Mouse (Mus musculus): ENCODE results near the gene Fsd1l. TPM values are rescaled to one million over a fixed set of nuclear protein-coding genes. Genes with fewer than 3 reads are reported as not detected.
A peak's percentile ranks its signal among the peaks of the same experiment; 100 is the strongest.
"Not testable (repeated sequence)": the region's sequence is repeated elsewhere in the genome, so short reads cannot be mapped to it uniquely, and the experiment has no call there.

Fsd1l gene
- total RNA-seq, 1 experiment from 2014 or later = 0.23 TPM

DNA sequence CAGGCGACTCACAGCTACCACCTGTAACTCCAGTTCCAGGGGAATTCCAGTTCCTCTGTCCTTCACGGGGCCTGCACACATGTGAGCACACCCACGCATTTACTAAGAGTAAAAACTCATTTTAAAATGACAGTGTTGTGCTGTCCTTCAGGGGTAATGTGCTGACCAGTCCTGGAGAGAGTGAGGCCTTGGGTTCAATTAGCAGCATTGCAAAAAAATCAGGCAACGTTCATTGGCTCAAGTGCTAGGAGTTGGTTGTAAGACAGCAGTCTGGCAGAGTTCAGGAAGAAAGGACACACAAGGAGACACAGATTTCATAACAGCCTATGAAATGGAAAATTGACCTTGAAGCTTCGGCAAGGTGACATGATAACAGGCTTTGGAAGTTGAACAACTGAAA is 87.0 kb downstream of the Fsd1l start:
- ATAC-seq (ENCODE audit: extremely low read depth, insufficient number of reproducible peaks, low FRiP score, poor library complexity, severe bottlenecking) = no peak

DNA sequence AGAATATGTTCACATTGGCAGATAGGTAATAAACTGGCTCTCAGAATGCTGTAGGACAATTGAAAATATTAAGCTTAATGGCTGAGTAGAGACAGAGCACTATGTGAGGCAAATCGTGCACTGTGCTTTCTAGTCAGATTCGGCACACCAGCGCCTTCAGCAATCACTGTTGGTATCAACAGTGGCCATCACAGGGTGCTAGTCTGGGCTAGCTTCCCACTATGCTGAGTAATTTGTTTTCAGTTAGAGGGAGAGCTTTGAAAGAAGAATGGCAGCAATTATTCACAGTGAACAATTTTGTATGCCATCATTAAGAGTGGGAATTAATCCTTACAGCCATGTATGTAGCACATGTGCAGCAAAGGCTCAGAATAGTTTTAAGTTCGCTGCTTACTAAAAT is 91.2 kb downstream of the Fsd1l start:
- ATAC-seq (ENCODE audit: extremely low read depth, insufficient number of reproducible peaks, low FRiP score, poor library complexity, severe bottlenecking) = no peak

DNA sequence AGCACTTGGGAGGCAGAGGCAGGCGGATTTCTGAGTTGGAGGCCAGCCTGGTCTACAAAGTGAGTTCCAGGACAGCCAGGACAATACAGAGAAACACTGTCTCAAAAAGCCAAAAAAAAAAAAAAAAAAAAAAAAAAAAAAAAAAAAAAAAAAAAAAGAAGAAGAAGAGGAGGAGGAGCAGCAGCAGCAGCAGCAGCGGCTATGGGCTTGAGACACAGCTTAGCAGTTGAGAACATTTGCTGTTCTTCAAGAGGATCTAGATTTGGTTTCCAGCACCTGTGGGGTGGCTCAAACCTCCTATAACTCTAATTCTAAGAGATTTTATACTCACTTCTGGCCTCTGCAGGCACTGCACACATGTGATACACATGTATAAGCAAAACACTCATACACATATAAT is 94.8 kb downstream of the Fsd1l start:
- not testable (repeated sequence) for ATAC-seq (ENCODE audit: extremely low read depth, insufficient number of reproducible peaks, low FRiP score, poor library complexity, severe bottlenecking)

DNA sequence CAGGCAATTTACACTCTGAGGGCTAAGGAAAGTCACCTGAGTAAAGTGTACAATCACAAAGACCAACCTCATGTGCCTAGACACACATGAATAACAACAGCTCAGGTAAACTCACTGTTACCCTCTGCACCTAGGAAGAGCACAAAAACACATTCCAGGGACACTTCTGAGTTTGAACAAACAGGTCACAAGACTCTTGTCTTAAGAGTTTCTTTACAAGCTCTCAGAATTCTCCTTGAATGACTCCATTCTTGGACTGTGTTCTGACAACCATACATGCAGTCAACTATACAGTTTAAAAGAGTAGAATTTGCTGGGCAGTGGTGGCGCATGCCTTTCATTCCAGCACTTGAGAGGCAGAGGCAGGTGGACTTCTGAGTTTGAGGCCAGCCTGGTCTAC is 96.8 kb downstream of the Fsd1l start:
- ATAC-seq (ENCODE audit: extremely low read depth, insufficient number of reproducible peaks, low FRiP score, poor library complexity, severe bottlenecking) = no peak

DNA sequence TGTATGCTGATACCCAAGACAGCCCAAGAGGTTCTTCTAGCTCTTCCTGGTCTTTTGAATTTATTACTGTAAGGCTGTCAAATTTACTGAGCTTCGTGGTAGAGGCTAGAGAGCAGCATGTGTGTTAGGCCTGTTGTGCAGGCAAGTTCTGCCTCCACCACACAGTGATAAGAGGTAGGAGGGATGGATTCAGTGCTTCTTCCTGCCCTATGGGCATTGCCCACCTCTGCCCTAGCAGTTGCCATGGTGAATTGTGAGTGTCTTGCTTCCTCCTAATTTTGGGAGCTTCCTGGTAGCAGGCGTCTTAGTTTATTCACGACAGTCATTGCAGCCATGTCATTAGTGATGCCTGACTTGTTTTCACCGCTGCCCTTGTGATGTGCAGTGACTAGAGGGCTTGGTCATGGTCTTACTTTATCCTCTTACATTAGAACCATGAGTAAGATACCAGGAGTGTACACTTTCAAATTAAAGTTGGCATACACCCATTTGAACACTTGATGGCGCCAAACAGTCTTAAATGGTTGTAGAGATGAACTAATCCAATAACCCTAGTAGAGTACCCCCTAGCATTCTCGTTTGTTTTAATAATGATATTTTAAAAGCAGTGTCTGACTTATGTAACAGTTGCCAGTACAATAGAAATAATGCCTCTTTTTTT is 107.8 kb downstream of the Fsd1l start:
- ATAC-seq (ENCODE audit: extremely low read depth, insufficient number of reproducible peaks, low FRiP score, poor library complexity, severe bottlenecking) = peak; percentile 70; the same call in 1 of the 2 replicates

DNA sequence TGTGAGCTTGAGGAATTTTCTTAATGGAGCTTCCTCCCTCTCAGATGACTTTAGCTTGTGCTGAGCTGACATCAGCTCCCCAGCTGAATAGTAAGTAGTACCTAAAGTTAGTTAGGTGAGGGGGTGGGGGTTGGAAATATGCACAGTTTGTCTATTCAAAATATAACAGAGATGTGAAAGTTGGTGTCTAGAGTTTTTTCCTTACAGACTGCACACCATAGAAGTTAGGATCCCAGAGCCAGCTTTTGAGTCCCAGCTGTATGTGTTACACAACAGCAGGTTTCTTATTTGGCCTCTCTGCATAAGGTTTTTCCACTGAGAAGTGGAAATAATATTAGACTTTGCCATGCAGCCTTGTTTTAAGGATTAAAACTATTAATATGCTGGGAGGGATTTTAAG is 118.6 kb downstream of the Fsd1l start:
- ATAC-seq (ENCODE audit: extremely low read depth, insufficient number of reproducible peaks, low FRiP score, poor library complexity, severe bottlenecking) = no peak

DNA sequence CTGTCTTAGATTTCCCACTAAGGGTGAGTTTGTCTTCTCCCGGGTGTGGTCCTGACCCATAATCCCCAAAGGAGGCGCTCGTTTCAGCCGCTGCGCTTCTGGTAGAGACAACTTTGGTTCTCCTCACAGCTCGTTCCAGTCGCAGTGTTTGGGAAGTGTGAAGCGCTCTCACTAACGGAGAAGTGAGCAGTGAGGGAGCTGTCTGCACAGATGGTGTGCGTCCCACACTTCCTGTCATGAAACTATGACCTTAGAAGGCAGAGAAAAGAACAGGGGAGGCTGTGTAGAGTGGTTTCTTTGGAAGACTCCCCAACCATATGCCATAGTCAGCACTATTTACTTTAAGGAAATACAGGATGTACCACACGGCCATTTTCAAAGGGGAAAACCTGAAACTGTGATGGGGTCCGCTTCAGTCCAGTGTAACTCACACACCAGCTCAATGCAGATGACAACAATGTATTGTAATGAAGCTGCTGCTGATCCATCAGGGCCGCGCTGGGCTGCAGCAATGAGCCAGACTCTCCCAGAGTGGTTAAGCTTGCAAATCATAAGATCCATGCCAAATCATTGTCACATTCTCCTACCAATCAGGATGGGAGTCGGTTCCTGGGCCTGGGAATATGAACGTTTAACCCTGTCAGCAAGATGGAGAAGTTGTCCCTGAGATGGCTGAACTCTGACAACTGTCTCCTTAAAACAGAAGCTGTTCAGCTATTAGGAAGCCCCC is 119.3 kb downstream of the Fsd1l start:
- ATAC-seq (ENCODE audit: extremely low read depth, insufficient number of reproducible peaks, low FRiP score, poor library complexity, severe bottlenecking) = no peak

Other genes with a start within 250 kb of the Fsd1l start
- gene Slc44a1, start 191.1 kb upstream of the Fsd1l start, total RNA-seq (2017) = 53.7 and 63.9 TPM in 2 replicates
- 2.2 and 3.1 TPM in 2 replicates for gene Fktn, start 82.5 kb downstream of the Fsd1l start, total RNA-seq (2017)
- gene Tal2, start 148.2 kb downstream of the Fsd1l start, total RNA-seq (2017) = 0.12 and 0.23 TPM in 2 replicates
- gene Tmem38b, start 194.6 kb downstream of the Fsd1l start, total RNA-seq (2017) = 7.5 and 10.1 TPM in 2 replicates